Mouse (Mus musculus): ENCODE measurements at regions not wholly inside any gene's neighbourhood (a gene's known extent, or its start where the extent isn't known, plus 50 kb on each side); places are given as distances from the start of the nearest gene placed in this dataset.

DNA sequence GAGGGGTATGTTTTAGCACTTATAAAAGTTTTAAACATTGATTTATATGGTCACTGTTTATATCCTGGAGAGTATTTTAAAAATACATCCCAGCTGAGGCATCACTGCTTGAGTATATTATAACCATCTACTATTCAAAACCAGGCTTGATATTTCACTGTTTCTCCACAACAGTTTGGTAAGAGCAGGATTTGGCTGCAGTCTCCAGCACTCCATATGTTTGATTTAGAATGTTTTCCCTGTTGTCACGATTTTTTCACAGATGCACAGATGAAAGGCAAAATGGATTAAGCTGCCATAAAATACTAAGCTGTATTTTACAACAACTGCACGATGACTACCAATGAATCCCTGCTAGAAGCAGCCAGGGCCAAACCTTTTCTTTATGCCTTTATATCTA lies 166.6 kb downstream of the Cox7b2 start:
- H3K4me2 ChIP-seq (replicated peaks), result no peak overlapping the region
- no peaks in the 10 kb centered on the region for H3K27me3 ChIP-seq (ENCODE audit: control insufficient read depth, insufficient read depth, low read length)
- DNase-seq (ENCODE audit: low spot score) (no peak), ATAC-seq (ENCODE audit: low FRiP score) (no peak)
- no peak overlapping the region for H3K9ac ChIP-seq
- H3K27ac ChIP-seq, result no peak overlapping the region
- no peak overlapping the region for H3K4me3 ChIP-seq (replicated peaks; ENCODE audit: low read length)
- 80% methylated on average over 2 of the region's 2 CpGs for WGBS
- no peaks in the 10 kb centered on the region for H3K36me3 ChIP-seq (replicated peaks; ENCODE audit: control insufficient read depth, insufficient read depth)
- no peaks in the 10 kb centered on the region for H3K4me1 ChIP-seq (replicated peaks; ENCODE audit: control insufficient read depth, insufficient read depth, low read length)
- no peaks in the 10 kb centered on the region for H3K9me3 ChIP-seq (ENCODE audit: control insufficient read depth, low read length)

DNA sequence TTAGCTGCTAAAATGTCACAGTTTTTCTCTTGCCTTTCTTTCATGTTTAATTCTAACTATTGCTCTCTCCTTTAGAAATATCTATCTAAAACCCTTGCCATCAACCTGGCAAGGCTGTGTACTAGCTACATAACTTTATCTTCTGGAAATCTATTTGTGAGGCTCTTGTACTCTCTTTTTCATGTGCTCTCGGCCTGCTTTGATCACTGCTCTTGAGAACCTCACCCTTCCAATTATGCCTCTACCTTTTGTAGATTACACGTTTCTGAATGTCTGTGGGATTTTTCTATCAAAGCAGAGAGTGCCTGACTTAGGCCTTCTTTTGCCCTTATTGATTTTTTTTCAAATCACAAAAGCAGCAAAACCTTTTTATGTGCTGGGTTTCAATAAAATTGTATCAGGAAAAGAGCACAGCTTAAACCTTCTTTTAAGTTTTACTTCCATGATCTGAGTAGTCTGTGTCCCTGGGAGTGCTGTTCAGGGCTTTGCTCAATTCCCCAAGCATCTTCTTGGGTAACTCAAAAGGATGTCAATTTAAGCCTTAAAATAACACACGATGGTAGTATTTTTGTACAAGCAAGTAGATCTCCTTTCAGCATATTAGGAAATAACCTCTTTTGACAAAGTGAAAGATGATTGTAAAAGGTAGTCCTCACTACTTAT lies 181.7 kb downstream of the Cox7b2 start:
- Histone ChIP-seq H3K4me1 (replicated peaks; ENCODE audit: control insufficient read depth, insufficient read depth, low read length) (no peaks in the 10 kb centered on the region), H3K4me3 (replicated peaks; ENCODE audit: low read length) (no peak overlapping the region), H3K36me3 (replicated peaks; ENCODE audit: control insufficient read depth, insufficient read depth) (no peaks in the 10 kb centered on the region), H3K9ac (no peak overlapping the region), H3K27ac (no peak overlapping the region), H3K9me3 (ENCODE audit: control insufficient read depth, low read length) (no peaks in the 10 kb centered on the region), H3K4me2 (replicated peaks) (no peak overlapping the region), H3K27me3 (ENCODE audit: control insufficient read depth, insufficient read depth, low read length) (no peaks in the 10 kb centered on the region)
- 68% methylated on average over 3 of the region's 3 CpGs for WGBS
- ATAC-seq (ENCODE audit: low FRiP score) (no peak), DNase-seq (ENCODE audit: low spot score) (no peak)

DNA sequence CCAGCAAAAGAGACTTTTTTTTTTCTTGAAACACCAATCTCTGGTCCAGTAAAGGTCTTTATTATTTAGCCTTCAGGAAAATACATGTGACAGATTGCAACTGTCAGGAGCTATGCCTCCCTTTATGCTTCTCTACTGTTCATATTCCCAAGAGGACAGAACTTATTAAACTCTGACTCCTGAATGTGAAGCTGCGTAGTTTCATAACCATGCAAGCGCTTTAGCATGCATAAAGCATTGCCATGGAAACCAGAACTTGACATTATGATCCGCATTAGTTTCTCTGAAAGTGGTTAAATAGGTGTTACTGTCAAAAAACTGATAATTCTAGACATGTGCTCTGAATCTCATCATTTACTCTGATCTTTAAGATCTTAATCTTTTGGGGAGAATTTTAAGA lies 206.5 kb downstream of the Cox7b2 start:
- Histone ChIP-seq H3K9ac (no peak overlapping the region), H3K36me3 (replicated peaks; ENCODE audit: control insufficient read depth, insufficient read depth) (no peaks in the 10 kb centered on the region), H3K4me3 (replicated peaks; ENCODE audit: low read length) (no peak overlapping the region), H3K4me2 (replicated peaks) (no peak overlapping the region), H3K27me3 (ENCODE audit: control insufficient read depth, insufficient read depth, low read length) (no peaks in the 10 kb centered on the region), H3K9me3 (ENCODE audit: control insufficient read depth, low read length) (no peaks in the 10 kb centered on the region), H3K4me1 (replicated peaks; ENCODE audit: control insufficient read depth, insufficient read depth, low read length) (no peaks in the 10 kb centered on the region), H3K27ac (no peak overlapping the region)
- ATAC-seq (ENCODE audit: low FRiP score), result peak; percentile 60; the same call in 1 of the 2 replicates
- DNase-seq (ENCODE audit: low spot score), result peak; percentile 29
- 61% methylated on average over 3 of the region's 3 CpGs for WGBS

DNA sequence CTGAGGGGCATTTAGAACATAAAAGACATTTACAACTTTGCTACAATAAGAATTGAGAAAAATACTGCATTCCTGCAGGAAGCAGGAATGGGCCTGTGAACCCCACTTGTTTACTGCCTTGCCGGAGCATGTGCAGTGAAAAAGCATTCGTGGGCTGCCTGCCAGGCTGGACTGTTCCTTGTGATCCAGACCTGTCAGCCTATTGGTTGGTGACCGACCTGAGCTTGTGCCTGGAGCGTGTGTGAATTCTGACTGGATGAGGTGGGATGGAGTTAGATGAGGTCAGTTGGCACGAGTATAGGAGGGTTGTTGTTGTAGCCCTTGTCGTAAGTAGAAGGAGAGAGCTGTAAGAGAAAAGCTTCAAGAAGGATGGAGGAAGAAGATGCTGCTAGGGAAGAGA lies 213.8 kb upstream of the Gabra2 start:
- 0 out of 2 replicates have a peak, but pooled peaks have one; percentile 51 for ATAC-seq (ENCODE audit: low FRiP score)
- WGBS, result 77% methylated on average over 6 of the region's 6 CpGs

DNA sequence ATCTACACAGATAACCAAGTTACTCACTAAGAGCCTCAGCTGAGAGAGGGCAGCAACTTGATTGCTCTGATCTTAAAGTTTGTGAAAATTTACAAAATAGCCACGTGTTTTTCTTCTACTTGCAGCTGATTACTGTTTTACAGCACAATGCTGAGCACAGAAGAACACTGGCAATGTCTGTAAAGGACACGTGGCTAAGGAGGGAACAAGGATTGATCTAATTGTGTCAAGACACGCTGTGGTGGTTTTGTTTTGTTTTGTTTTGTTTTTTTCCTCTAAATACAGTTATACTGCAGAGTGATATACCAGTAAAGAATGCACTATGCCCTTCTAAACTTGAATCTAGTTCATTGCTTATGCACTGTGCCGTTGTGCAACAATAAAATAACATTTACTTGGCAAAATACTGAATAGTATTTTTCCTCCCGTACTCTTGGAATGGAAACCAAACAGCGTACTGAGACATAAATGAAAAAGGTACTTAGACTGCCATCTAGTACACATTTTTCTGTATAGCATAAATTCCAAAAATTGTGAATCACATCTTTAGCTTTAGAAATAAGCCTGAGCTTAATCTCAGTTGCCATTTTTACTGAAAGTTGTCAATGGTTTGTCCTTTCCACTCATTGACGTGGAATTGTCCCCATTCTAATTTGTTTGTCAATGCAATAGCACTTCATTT lies 166.7 kb upstream of the Gabra2 start:
- no peaks in the 10 kb centered on the region for H3K36me3 ChIP-seq (replicated peaks; ENCODE audit: control insufficient read depth, insufficient read depth)

More for the DNA sequence above, 213.8 kb upstream of the Gabra2 start:
- H3K4me3 ChIP-seq (replicated peaks; ENCODE audit: low read length), result no peak overlapping the region
- no peaks in the 10 kb centered on the region for H3K4me1 ChIP-seq (replicated peaks; ENCODE audit: control insufficient read depth, insufficient read depth, low read length)
- H3K27me3 ChIP-seq (ENCODE audit: control insufficient read depth, insufficient read depth, low read length), result no peaks in the 10 kb centered on the region
- no peak for DNase-seq (ENCODE audit: low spot score)
- H3K36me3 ChIP-seq (replicated peaks; ENCODE audit: control insufficient read depth, insufficient read depth), result no peaks in the 10 kb centered on the region
- H3K9me3 ChIP-seq (ENCODE audit: control insufficient read depth, low read length), result no peaks in the 10 kb centered on the region
- H3K4me2 ChIP-seq (replicated peaks), result no peak overlapping the region
- no peak overlapping the region for H3K9ac ChIP-seq
- H3K27ac ChIP-seq, result no peak overlapping the region

DNA sequence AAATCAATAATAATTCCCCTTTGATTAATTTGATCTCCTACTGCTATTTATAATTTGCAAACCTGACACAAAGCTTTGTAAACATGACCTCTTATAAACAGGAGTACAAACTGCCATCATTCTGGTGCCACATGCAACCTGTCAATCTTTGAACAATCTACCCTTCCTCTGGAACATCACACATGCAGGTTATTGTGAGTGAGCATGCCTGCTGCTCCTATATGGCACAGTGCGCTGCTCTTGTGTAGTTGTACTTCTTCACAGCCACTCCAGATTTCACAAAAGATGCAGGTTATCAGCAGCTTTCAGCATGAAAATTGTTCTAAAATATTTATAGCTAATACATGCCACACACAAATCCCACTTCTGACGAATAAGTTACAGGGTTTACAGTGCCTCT lies 153.6 kb upstream of the Gabra2 start:
- 61% methylated on average over 2 of the region's 2 CpGs for WGBS
- ATAC-seq (ENCODE audit: low FRiP score) (no peak), DNase-seq (ENCODE audit: low spot score) (no peak)
- H3K9me3 ChIP-seq (ENCODE audit: control insufficient read depth, low read length), result no peaks in the 10 kb centered on the region
- no peaks in the 10 kb centered on the region for H3K36me3 ChIP-seq (replicated peaks; ENCODE audit: control insufficient read depth, insufficient read depth)
- H3K27me3 ChIP-seq (ENCODE audit: control insufficient read depth, insufficient read depth, low read length), result no peaks in the 10 kb centered on the region
- 0 out of 2 replicates have a peak, but pooled peaks cover 5% of the 10 kb centered on the region for H3K4me1 ChIP-seq (replicated peaks; ENCODE audit: control insufficient read depth, insufficient read depth, low read length)
- H3K27ac ChIP-seq, result no peak overlapping the region
- no peak overlapping the region for H3K4me2 ChIP-seq (replicated peaks)
- H3K9ac ChIP-seq, result no peak overlapping the region
- H3K4me3 ChIP-seq (replicated peaks; ENCODE audit: low read length), result no peak overlapping the region

More for the DNA sequence above, 166.7 kb upstream of the Gabra2 start:
- Histone ChIP-seq H3K4me2 (replicated peaks) (no peak overlapping the region), H3K9ac (no peak overlapping the region), H3K27ac (no peak overlapping the region), H3K9me3 (ENCODE audit: control insufficient read depth, low read length) (no peaks in the 10 kb centered on the region), H3K27me3 (ENCODE audit: control insufficient read depth, insufficient read depth, low read length) (no peaks in the 10 kb centered on the region), H3K4me3 (replicated peaks; ENCODE audit: low read length) (no peak overlapping the region), H3K4me1 (replicated peaks; ENCODE audit: control insufficient read depth, insufficient read depth, low read length) (no peaks in the 10 kb centered on the region)
- 71% methylated on average over 7 of the region's 7 CpGs for WGBS
- ATAC-seq (ENCODE audit: low FRiP score), result no peak
- DNase-seq (ENCODE audit: low spot score), result no peak

DNA sequence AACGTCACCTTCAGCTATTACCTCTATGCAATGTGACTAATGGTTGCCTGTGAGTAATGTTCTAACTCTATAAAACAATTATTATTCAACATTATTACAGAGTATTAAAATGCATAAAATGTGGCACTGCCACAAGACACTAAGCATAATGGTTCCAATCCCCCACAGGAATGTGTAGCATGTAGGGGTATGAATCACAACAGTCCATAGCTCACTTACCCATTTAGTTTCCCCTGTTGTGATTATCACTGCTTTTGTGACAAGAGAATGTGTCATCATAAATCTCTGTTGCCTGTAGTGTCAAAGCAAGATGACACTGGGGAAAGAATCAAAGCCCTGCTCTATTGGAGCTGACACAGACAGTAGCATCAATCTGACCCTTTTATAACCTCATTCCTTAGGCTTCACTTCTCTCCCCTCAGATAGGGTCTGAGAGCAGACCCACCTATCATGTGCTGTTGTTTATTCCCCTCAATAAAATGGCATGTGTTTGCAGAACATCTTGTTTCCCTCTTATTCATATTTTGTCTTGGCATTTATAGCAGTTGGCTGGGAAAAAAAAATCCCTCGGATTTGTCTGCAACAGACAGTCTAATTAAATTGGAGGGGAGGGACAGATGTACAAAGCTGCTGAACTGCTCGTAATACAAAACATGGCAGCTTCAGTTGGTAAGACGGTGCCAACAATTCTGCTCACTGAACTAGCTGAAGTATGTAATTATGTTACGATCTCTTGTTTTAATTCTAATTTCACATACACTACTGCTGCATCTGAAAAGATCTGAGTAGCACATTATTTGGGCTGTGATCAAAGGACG lies 152.9 kb upstream of the Gabra2 start:
- 0 out of 2 replicates have a peak, but pooled peaks cover 5% of the 10 kb centered on the region for H3K4me1 ChIP-seq (replicated peaks; ENCODE audit: control insufficient read depth, insufficient read depth, low read length)
- no peak overlapping the region for H3K9ac ChIP-seq
- H3K4me3 ChIP-seq (replicated peaks; ENCODE audit: low read length), result no peak overlapping the region
- no peaks in the 10 kb centered on the region for H3K9me3 ChIP-seq (ENCODE audit: control insufficient read depth, low read length)
- H3K27ac ChIP-seq, result peak overlapping the region; percentile 27; the same call in 1 of the 2 replicates
- no peaks in the 10 kb centered on the region for H3K36me3 ChIP-seq (replicated peaks; ENCODE audit: control insufficient read depth, insufficient read depth)
- peak; percentile 41 for DNase-seq (ENCODE audit: low spot score)
- no peak overlapping the region for H3K4me2 ChIP-seq (replicated peaks)
- WGBS, result 55% methylated on average over 6 of the region's 6 CpGs
- ATAC-seq (ENCODE audit: low FRiP score), result no peak
- H3K27me3 ChIP-seq (ENCODE audit: control insufficient read depth, insufficient read depth, low read length), result no peaks in the 10 kb centered on the region

DNA sequence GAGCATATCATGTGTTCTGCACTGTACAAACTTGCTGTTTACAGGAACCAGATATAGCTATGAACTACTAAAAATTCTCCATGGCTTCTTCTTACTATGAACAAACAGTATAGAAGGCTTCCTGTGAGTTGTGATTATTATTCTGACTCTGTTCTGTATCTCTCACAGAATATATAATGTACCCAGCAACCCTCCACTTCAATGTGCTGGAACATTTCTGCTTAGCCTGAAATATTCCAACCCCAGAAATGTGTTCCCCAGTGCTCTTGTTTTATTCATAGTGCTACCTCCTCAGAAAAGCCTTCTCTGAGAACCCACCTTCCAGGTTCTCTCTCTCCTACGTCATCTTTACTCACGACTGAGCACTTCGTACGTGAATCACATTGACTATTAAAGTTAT lies 132.0 kb upstream of the Gabra2 start:
- no peaks in the 10 kb centered on the region for H3K9me3 ChIP-seq (ENCODE audit: control insufficient read depth, low read length)
- DNase-seq (ENCODE audit: low spot score) (no peak), ATAC-seq (ENCODE audit: low FRiP score) (no peak)
- H3K27ac ChIP-seq, result no peak overlapping the region
- no peaks in the 10 kb centered on the region for H3K36me3 ChIP-seq (replicated peaks; ENCODE audit: control insufficient read depth, insufficient read depth)
- 89% methylated on average over 4 of the region's 4 CpGs for WGBS
- no peak overlapping the region for H3K4me3 ChIP-seq (replicated peaks; ENCODE audit: low read length)
- no peaks in the 10 kb centered on the region for H3K4me1 ChIP-seq (replicated peaks; ENCODE audit: control insufficient read depth, insufficient read depth, low read length)
- no peaks in the 10 kb centered on the region for H3K27me3 ChIP-seq (ENCODE audit: control insufficient read depth, insufficient read depth, low read length)
- H3K4me2 ChIP-seq (replicated peaks), result no peak overlapping the region
- no peak overlapping the region for H3K9ac ChIP-seq

DNA sequence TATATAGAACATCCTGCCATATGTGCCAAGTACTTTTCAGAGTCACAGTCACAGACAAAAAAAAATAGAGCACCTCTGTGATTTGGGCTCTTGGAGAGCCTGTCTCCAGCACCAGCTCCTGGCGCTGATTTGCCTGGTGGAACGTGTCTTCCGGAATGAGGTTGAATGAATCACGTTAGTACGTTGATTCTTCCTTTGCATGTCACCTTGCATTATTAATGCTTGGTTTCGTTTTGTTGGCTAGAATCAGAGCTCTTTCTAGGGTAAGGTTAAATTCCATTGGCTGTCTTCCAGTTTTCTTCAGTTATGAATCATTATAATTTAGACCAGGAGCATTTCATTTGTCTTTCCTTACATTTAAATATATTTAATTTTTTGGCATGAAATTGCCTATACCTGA lies 105.2 kb upstream of the Gabra2 start:
- Histone ChIP-seq H3K36me3 (replicated peaks; ENCODE audit: control insufficient read depth, insufficient read depth) (no peaks in the 10 kb centered on the region), H3K27ac (no peak overlapping the region), H3K4me3 (replicated peaks; ENCODE audit: low read length) (no peak overlapping the region), H3K4me2 (replicated peaks) (no peak overlapping the region), H3K9ac (no peak overlapping the region), H3K27me3 (ENCODE audit: control insufficient read depth, insufficient read depth, low read length) (no peaks in the 10 kb centered on the region), H3K4me1 (replicated peaks; ENCODE audit: control insufficient read depth, insufficient read depth, low read length) (no peaks in the 10 kb centered on the region), H3K9me3 (ENCODE audit: control insufficient read depth, low read length) (no peaks in the 10 kb centered on the region)
- ATAC-seq (ENCODE audit: low FRiP score), result no peak
- no peak for DNase-seq (ENCODE audit: low spot score)
- WGBS, result 59% methylated on average over 6 of the region's 6 CpGs

Measured in hindbrain, embryonic 14.5 days (tissue).